Mouse (Mus musculus) left cerebral cortex, adult 2 months (tissue): ENCODE measurements at regions not wholly inside any gene's neighbourhood (a gene's known extent, or its start where the extent isn't known, plus 50 kb on each side); places are given as distances from the start of the nearest gene placed in this dataset.

Experiments
- DNase-seq, 2 experiments: peaks; one replicate each; pipeline ENCODE4 v3.0.0; 2021 to 2022; ENCODE audit warnings: low spot score in 2 of 2, mixed read lengths in 1 of 2; ENCODE audit errors: extremely low spot score in 1 of 2
- H3K27ac ChIP-seq: fragments of 200-600 bp; 2 replicates; pipeline ENCODE4 v1.8.1; 2022
- H3K4me3 ChIP-seq: fragments of 200-600 bp; 2 replicates; pipeline ENCODE4 v1.8.1; 2022
- CTCF ChIP-seq: fragments of 200-600 bp; IDR thresholded peaks from 2 replicates; pipeline ENCODE4 v1.8.1; 2022; ENCODE audit warnings: antibody characterized with exemption, mild to moderate bottlenecking, moderate library complexity
- intact Hi-C: fragments of 180-260 bp; cut with DNase I; formaldehyde crosslinking; loops from one replicate; pipeline ENCODE4 v1.15.1; 2025

- DNase-seq, result no peak
- no peak overlapping the region for H3K4me3 ChIP-seq
- no peak for TF ChIP-seq CTCF
- intact Hi-C loops, result no loop called here
- no peak overlapping the region for H3K27ac ChIP-seq
Measured at GRCm38 (mm10) chr13:44332716-44333240, 396.5 kb upstream of the Jarid2 start.

GRCm38 (mm10) chr13:44339061-44339741 is 390.1 kb upstream of the Jarid2 start:
- Histone ChIP-seq H3K27ac (no peak overlapping the region), H3K4me3 (no peak overlapping the region)
- intact Hi-C loops, result no loop called here
- DNase-seq, result no peak
- TF ChIP-seq CTCF, result no peak

- H3K4me3 ChIP-seq, result no peak overlapping the region
- H3K27ac ChIP-seq, result no peak overlapping the region
- no peak for TF ChIP-seq CTCF
- DNase-seq, result no peak
- intact Hi-C loops, result no loop called here
Measured at GRCm38 (mm10) chr13:44345094-44345493, 384.2 kb upstream of the Jarid2 start.

GRCm38 (mm10) chr13:44346636-44347035 is 382.6 kb upstream of the Jarid2 start:
- DNase-seq, result no peak
- Histone ChIP-seq H3K27ac (no peak overlapping the region), H3K4me3 (no peak overlapping the region)
- intact Hi-C loops, result no loop called here
- no peak for TF ChIP-seq CTCF

- intact Hi-C loops, result no loop called here
- TF ChIP-seq CTCF, result no peak
- no peak for DNase-seq
- Histone ChIP-seq H3K27ac (no peak overlapping the region), H3K4me3 (no peak overlapping the region)
Measured at GRCm38 (mm10) chr13:44347662-44348061, 381.6 kb upstream of the Jarid2 start.

- Histone ChIP-seq H3K4me3 (no peak overlapping the region), H3K27ac (no peak overlapping the region)
- no peak for DNase-seq
- TF ChIP-seq CTCF, result no peak
- intact Hi-C loops, result no loop called here
Measured at GRCm38 (mm10) chr13:44353899-44354298, 375.4 kb upstream of the Jarid2 start.

- intact Hi-C loops, result no loop called here
- H3K4me3 ChIP-seq, result no peak overlapping the region
- no peak for DNase-seq
- TF ChIP-seq CTCF, result no peak
- H3K27ac ChIP-seq, result no peak overlapping the region
Measured at GRCm38 (mm10) chr13:44355771-44356221, 373.5 kb upstream of the Jarid2 start.

GRCm38 (mm10) chr13:44356981-44357380 is 372.3 kb upstream of the Jarid2 start:
- no peak overlapping the region for H3K27ac ChIP-seq
- intact Hi-C loops, result no loop called here
- no peak for DNase-seq
- no peak overlapping the region for H3K4me3 ChIP-seq
- TF ChIP-seq CTCF, result no peak

GRCm38 (mm10) chr13:44359344-44359743 is 369.9 kb upstream of the Jarid2 start:
- intact Hi-C loops, result no loop called here
- DNase-seq, result no peak

GRCm38 (mm10) chr13:44360016-44360415 is 369.3 kb upstream of the Jarid2 start:
- TF ChIP-seq CTCF, result no peak
- Histone ChIP-seq H3K27ac (no peak overlapping the region), H3K4me3 (no peak overlapping the region)
- intact Hi-C loops, result no loop called here
- DNase-seq, result no peak

More at GRCm38 (mm10) chr13:44359344-44359743, 369.9 kb upstream of the Jarid2 start:
- Histone ChIP-seq H3K4me3 (no peak overlapping the region), H3K27ac (no peak overlapping the region)
- no peak for TF ChIP-seq CTCF

GRCm38 (mm10) chr13:44360725-44361290 is 368.5 kb upstream of the Jarid2 start:
- intact Hi-C loops, result no loop called here
- Histone ChIP-seq H3K27ac (no peak overlapping the region), H3K4me3 (no peak overlapping the region)
- no peak for TF ChIP-seq CTCF
- no peak for DNase-seq

- no peak overlapping the region for H3K27ac ChIP-seq
- no peak overlapping the region for H3K4me3 ChIP-seq
- no peak for TF ChIP-seq CTCF
- intact Hi-C loops, result no loop called here
- no peak for DNase-seq
Measured at GRCm38 (mm10) chr13:44362293-44363005, 366.8 kb upstream of the Jarid2 start.
